Mouse (Mus musculus) spleen, embryonic (tissue): ENCODE results near the gene Ell2.

Experiments
- CTCF ChIA-PET: fragments of 350-600 bp; sonication (Branson Sonifier 250); formaldehyde crosslinking; loops from one replicate; lab custom pipeline; 2022; lab: Charles Lee

Gene Ell2

GRCm38 (mm10) chr13:75765742-75766141, 59.2 kb downstream of the Ell2 start:
- CTCF ChIA-PET, result no interaction called here

GRCm38 (mm10) chr13:75766238-75766637, 59.7 kb downstream of the Ell2 start:
- CTCF ChIA-PET, result no interaction called here

- CTCF ChIA-PET, result no interaction called here
Observed at GRCm38 (mm10) chr13:75766967-75767366, 60.4 kb downstream of the Ell2 start.

- CTCF ChIA-PET, result interaction anchor here (0.7 kb wide), 2 partner anchors 27 to 43 kb away, joined by 3 read pairs; no protein-coding TSS in a partner anchor
Observed at GRCm38 (mm10) chr13:75770744-75771143, 64.2 kb downstream of the Ell2 start.

- CTCF ChIA-PET, result interaction anchor here (0.7 kb wide), 1 partner anchor 27 kb away, joined by 3 read pairs; no protein-coding TSS in a partner anchor
Observed at GRCm38 (mm10) chr13:75771404-75771803, 64.8 kb downstream of the Ell2 start.

GRCm38 (mm10) chr13:75771984-75772730, 65.6 kb downstream of the Ell2 start:
- CTCF ChIA-PET, result no interaction called here

- CTCF ChIA-PET, result no interaction called here
Observed at GRCm38 (mm10) chr13:75775961-75776360, 69.4 kb downstream of the Ell2 start.

GRCm38 (mm10) chr13:75776692-75777091, 70.1 kb downstream of the Ell2 start:
- CTCF ChIA-PET, result interaction anchor here (1.0 kb wide), 1 partner anchor 549 kb away, joined by 3 read pairs; no protein-coding TSS in a partner anchor

GRCm38 (mm10) chr13:75778156-75778555, 71.6 kb downstream of the Ell2 start:
- CTCF ChIA-PET, result no interaction called here

- CTCF ChIA-PET, result no interaction called here
Observed at GRCm38 (mm10) chr13:75779169-75779568, 72.6 kb downstream of the Ell2 start.

GRCm38 (mm10) chr13:75780096-75780495, 73.5 kb downstream of the Ell2 start:
- CTCF ChIA-PET, result no interaction called here

GRCm38 (mm10) chr13:75785726-75786125, 79.2 kb downstream of the Ell2 start:
- CTCF ChIA-PET, result interaction anchor here (0.6 kb wide), 1 partner anchor 466 kb away, joined by 8 read pairs; no protein-coding TSS in a partner anchor

GRCm38 (mm10) chr13:75786264-75786663, 79.7 kb downstream of the Ell2 start:
- CTCF ChIA-PET, result interaction anchor here (0.6 kb wide), 1 partner anchor 467 kb away, joined by 8 read pairs; no protein-coding TSS in a partner anchor

- CTCF ChIA-PET, result no interaction called here
Observed at GRCm38 (mm10) chr13:75787364-75787763, 80.8 kb downstream of the Ell2 start.

- CTCF ChIA-PET, result no interaction called here
Observed at GRCm38 (mm10) chr13:75788178-75788577, 81.6 kb downstream of the Ell2 start.

GRCm38 (mm10) chr13:75789061-75789834, 82.7 kb downstream of the Ell2 start:
- CTCF ChIA-PET, result no interaction called here

- CTCF ChIA-PET, result no interaction called here
Observed at GRCm38 (mm10) chr13:75790550-75791205, 84.1 kb downstream of the Ell2 start.

- CTCF ChIA-PET, result no interaction called here
Observed at GRCm38 (mm10) chr13:75793863-75794629, 87.5 kb downstream of the Ell2 start.

- CTCF ChIA-PET, result interaction anchor here (0.5 kb wide), 2 partner anchors 27 to 936 kb away, joined by 3 read pairs; no protein-coding TSS in a partner anchor
Observed at GRCm38 (mm10) chr13:75797369-75798141, 91.0 kb downstream of the Ell2 start.
